Mouse (Mus musculus) ES-E14 (cell line): ENCODE measurements around the gene Vmn2r35. TPM values are rescaled to one million over a fixed set of nuclear protein-coding genes. Genes with fewer than 3 reads are reported as not detected.
"Not testable (repeated sequence)": the region's sequence is repeated elsewhere in the genome, so short reads cannot be mapped to it uniquely, and the experiment has no call there.

Source experiments
- DNase-seq: peaks from one replicate; pipeline ENCODE4 v3.0.0-alpha.2; 2013; ENCODE audit warnings: low read depth, low spot score
- H3K27ac ChIP-seq: 2 replicates; pipeline ENCODE4 v1.5.1; 2012; ENCODE audit warnings: low read depth, mild to moderate bottlenecking, low read length, moderate library complexity, mixed read lengths; ENCODE audit not compliant: poor library complexity, insufficient read depth, severe bottlenecking
- H3K36me3 ChIP-seq: 2 replicates; pipeline ENCODE4 v1.6.1; 2012; ENCODE audit warnings: mild to moderate bottlenecking, low read length, moderate library complexity, mixed read lengths; ENCODE audit not compliant: control insufficient read depth, poor library complexity, insufficient read depth, severe bottlenecking
- H3K4me1 ChIP-seq, 2 experiments: fragments of 150-350 bp in 1 of 2; sonication (generic) in 1 of 2; 2 replicates each; pipeline ENCODE4 v1.6.1; 2012; ENCODE audit warnings: low read length in 2 of 2, mild to moderate bottlenecking in 1 of 2, mixed read lengths in 1 of 2; ENCODE audit not compliant: control insufficient read depth in 2 of 2, insufficient read depth in 2 of 2, poor library complexity in 1 of 2
- H3K4me3 ChIP-seq, 2 experiments: fragments of 150-350 bp in 1 of 2; sonication (generic) in 1 of 2; 2 replicates each; pipeline ENCODE4 v1.5.1; 2012; ENCODE audit warnings: low read length in 2 of 2, low read depth in 1 of 2, mild to moderate bottlenecking in 1 of 2, mixed read lengths in 1 of 2; ENCODE audit not compliant: insufficient read depth in 1 of 2, poor library complexity in 1 of 2, severe bottlenecking in 1 of 2
- H3K9ac ChIP-seq: 2 replicates; pipeline ENCODE4 v1.6.1; 2012; ENCODE audit warnings: low read depth, mild to moderate bottlenecking, low read length, mixed read lengths; ENCODE audit not compliant: poor library complexity, insufficient read depth, severe bottlenecking
- H3K9me3 ChIP-seq: fragments of 150-350 bp; sonication (generic); 2 replicates; pipeline ENCODE4 v1.6.1; 2012; ENCODE audit warnings: low read depth, mild to moderate bottlenecking, low read length; ENCODE audit not compliant: control insufficient read depth, insufficient read depth
- in situ Hi-C, 2 experiments: fragments of 600-800 bp; cut with MboI; formaldehyde crosslinking; loops; one replicate each; pipeline ENCODE4 v1.15.1; 2025; ENCODE audit warnings: low sequenced_read_pairs in 2 of 2, inconsistent platforms in 1 of 2; ENCODE audit not compliant: unreplicated experiment in 2 of 2
- total RNA-seq: library from RNA; depleted of rRNA; stranded (reverse); fragments of 300-350 nt; gene quantifications from 2 replicates; pipeline ENCODE4 v1.2.3, GENCODE M21; 2012; rRNA removed

Vmn2r35 gene
- total RNA-seq, result not detected in 2 replicates

GRCm38 (mm10) chr7:7819767-7820166 lies at the start of gene Vmn2r35:
Gene Vmn2r35, minus strand, starts transcription at chr7:7819867.
- DNase-seq, in situ Hi-C loops, H3K9ac ChIP-seq: not testable (repeated sequence)

DNA sequence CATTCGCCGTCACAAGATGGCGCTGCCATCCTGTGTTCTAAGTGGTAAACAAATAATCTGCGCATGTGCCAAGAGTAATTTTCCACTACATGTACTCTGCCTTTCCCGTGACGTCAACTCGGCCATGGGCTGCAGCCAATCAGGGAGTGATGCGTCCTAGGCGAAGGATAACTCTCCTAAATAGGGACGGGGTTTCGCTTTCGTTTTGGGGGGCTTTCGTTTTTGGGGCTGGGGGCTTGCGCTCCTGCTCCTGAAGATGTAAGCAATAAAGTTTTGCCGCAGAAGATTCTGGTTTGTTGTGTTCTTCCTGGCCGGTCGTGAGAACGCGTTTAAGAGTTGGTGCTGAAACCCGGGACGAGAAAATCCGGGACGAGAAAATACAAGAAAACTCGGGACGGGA lies 25.5 kb downstream of the Vmn2r35 start:
- H3K4me3 ChIP-seq, H3K9ac ChIP-seq, H3K4me1 ChIP-seq, H3K9me3 ChIP-seq, in situ Hi-C loops, H3K36me3 ChIP-seq, H3K27ac ChIP-seq, DNase-seq: not testable (repeated sequence)

More at GRCm38 (mm10) chr7:7819767-7820166, at the start of gene Vmn2r35:
- not testable (repeated sequence) for H3K4me3 ChIP-seq, H3K9me3 ChIP-seq, H3K27ac ChIP-seq, H3K4me1 ChIP-seq, H3K36me3 ChIP-seq

Other genes starting within 250 kb of the Vmn2r35 start
- not detected in 2 replicates for gene Vmn2r34, start 130.4 kb downstream of the Vmn2r35 start, total RNA-seq
- not detected in 2 replicates for gene Vmn2r36, start 82.6 kb upstream of the Vmn2r35 start, total RNA-seq